In the genomic region with DNA sequence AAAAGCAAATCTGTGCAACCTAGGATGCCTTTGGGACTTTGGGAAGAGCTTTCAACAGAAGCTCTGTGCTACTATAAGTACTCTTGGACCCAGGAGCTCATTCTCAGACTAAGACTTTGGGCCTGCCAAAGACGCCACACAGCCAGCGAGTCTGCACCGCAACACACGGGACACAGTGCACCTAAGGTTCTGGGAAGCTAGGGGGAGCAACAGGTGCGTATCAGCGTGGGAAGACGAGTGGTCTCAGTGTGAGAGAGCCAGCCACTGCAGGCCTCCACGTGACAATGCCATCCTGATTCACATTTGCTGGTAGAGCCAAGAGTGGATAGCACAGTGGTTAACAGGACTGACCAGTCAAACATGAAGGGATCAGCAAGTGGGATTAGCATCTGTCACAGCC, we compare ENCODE assay signal across 9 mouse cellular contexts.
"Had no signal": no experiment of that assay in that cellular context is flagged by ENCODE, and none has a peak within 500 bp of the region (broad histone marks: within the 10 kb centered on the region; RNA-seq: fewer than 3 reads in every experiment).

No protein-coding gene starts in this region.

- H3K36me3 ChIP-seq: kidney, embryonic 15.5 days; limb, embryonic 13.5 days; lung, embryonic 15.5 days; midbrain, embryonic 13.5 days; stomach, embryonic 15.5 days had no signal

- H3K27ac ChIP-seq: kidney, embryonic 15.5 days; limb, embryonic 13.5 days; lung, embryonic 15.5 days; midbrain, embryonic 13.5 days; stomach, embryonic 15.5 days had no signal

- H3K4me1 ChIP-seq: lung, embryonic 15.5 days; stomach, embryonic 15.5 days had no signal

- H3K9me3 ChIP-seq: kidney, embryonic 15.5 days; limb, embryonic 13.5 days; lung, embryonic 15.5 days; midbrain, embryonic 13.5 days; stomach, embryonic 15.5 days had no signal

- H3K27me3 ChIP-seq: lung, embryonic 15.5 days; midbrain, embryonic 13.5 days; stomach, embryonic 15.5 days had no signal

- H3K4me2 ChIP-seq: kidney, embryonic 15.5 days; limb, embryonic 13.5 days; lung, embryonic 15.5 days; midbrain, embryonic 13.5 days; stomach, embryonic 15.5 days had no signal

- H3K9ac ChIP-seq: kidney, embryonic 15.5 days; limb, embryonic 13.5 days; lung, embryonic 15.5 days; midbrain, embryonic 13.5 days; stomach, embryonic 15.5 days had no signal

- H3K4me3 ChIP-seq: kidney, embryonic 15.5 days; limb, embryonic 13.5 days; lung, embryonic 15.5 days; midbrain, embryonic 13.5 days; stomach, embryonic 15.5 days had no signal

- DNase-seq: kidney, adult 2 months; kidney, postnatal 14 days; left cerebral cortex, postnatal 4 days; right cerebral cortex, postnatal 14 days had no signal

- ATAC-seq: midbrain, embryonic 13.5 days had no signal
